Mouse (Mus musculus) lung, postnatal 4 days (tissue): ENCODE measurements around the gene Smad3.

Experiments
- DNase-seq, 2 experiments: peaks; one replicate each; pipeline ENCODE4 v3.0.0; 2021

Gene Smad3

DNA sequence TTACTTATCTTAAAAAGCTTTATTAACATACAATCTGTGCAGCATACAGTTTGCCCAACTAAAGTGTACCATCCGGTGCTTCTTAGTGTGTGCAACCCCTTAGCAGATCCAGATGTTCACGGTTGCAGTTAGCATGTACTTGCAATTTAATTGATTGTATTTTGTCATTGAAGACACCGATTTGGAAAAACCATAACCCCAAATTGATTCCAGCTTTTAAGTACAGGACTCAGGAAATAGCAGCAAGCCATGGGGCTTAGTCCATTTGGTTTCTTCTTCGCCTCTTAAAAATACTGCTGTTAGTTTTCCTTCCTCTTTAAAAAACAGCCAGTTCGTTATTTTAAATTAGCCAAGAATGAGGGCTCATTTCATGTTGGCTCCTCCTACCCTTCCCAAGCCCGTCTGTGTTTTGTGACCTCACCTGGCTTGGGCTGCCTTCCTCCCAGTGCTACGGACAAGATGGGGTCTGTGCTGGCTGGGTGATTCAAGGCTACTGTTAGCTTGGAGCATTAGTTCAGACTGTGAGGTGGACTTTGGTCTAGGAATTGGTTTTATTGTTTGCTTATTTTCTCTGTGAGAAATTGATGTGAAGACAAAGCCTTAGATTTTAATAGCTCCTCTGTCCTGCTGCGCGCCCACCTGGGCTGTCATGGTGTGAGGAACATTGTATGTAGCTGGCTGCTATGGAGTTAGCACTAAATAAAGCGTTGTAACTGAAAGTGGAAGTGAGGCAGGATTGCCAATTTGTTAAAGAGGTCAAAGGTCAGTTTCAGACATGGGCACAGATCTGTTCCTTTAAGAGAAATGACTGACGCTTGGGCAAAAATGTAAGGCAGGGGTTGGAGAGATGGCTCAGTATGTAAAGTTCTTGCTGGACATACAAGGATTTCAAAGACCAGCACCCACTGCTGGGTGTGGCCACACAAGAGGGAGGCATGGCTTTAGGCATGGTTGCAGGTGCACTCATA lies 143.5 kb downstream of the Smad3 start:
- no peak for DNase-seq

DNA sequence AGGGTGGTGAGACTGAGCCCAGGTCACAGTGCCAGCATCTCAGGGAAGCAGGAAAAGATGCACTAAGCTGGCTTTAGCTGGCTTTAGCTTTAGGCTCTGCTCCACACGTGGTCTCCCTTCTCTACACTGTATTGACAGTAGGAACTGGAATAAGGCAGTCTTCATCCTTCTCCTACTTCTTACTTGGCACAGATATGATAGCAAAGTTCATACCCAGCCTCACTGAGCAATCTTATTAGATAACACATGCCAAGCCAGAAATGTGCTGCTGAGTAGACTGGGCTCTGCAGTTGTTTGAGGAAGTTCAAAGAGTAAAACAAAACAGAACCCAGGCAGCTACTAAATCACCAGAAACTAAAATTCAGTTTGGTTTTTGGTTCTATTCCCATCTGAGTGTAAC lies 144.2 kb downstream of the Smad3 start:
- no peak for DNase-seq

DNA sequence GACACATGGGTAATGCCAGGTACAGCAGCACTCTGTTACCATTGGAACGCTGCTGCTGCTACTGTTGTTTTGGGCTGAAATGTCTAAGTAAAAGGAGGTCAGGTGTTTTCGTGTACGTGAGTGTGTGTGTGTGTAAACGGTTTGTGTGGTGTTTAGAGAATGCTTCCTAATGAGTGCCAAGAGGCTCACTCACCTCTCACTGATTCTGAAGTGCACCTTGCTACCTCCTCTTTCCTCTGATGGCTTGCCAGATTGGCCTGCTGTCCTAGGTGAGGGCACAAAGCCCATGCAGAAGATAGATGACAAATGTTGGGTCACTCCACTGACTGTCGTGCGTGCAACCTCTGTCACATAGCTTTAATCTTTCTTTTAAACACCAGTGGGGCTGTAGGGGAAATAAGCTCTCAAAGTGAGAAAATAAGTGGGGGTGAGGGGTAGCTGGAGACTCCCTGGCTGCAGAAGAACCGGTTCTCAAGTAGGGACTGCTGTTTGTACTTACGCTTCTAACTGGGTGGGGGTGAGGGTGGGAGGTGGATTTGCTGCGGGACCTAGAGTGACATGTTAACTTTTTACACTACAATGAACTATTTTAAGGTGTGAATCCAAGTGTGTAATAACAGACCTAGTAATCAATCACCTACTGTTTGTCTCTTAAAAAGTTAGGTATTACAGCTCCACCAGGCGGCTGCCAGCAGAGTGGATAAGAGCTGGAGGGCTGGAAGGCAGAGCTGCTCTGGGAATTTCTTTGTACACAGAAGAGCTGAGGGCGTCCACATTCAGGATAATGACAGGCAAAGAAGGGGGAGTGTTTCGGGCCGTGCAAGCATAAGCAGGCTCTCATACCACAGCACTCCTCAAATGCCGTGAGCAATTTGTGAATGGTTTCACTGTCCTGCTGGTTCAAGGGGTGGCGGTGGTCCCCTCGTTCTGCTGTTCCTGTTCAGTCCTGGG lies 145.0 kb downstream of the Smad3 start:
- peak; percentile 35 to 44 for DNase-seq

DNA sequence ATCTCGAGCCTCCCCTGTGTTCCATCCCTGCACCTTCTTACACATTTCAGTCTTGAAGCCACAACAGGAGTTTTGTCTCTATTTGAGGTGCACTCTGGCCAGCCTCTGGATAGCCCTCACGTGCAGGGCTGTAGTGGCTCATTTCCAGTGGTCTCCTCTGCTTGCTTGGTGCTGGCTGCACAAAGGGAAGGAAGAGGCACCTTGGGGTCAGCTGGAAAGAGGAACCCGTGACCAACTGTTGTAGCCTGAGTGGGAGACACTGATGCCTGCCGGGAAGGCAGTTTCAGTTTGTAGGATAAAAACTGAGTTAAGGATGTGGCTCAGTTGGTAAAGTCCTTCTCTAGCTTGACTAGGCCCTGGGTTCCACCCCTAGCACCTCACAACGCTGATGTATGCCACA lies 145.8 kb downstream of the Smad3 start:
- peak in 1 of 2 experiments; percentile 37 for DNase-seq

DNA sequence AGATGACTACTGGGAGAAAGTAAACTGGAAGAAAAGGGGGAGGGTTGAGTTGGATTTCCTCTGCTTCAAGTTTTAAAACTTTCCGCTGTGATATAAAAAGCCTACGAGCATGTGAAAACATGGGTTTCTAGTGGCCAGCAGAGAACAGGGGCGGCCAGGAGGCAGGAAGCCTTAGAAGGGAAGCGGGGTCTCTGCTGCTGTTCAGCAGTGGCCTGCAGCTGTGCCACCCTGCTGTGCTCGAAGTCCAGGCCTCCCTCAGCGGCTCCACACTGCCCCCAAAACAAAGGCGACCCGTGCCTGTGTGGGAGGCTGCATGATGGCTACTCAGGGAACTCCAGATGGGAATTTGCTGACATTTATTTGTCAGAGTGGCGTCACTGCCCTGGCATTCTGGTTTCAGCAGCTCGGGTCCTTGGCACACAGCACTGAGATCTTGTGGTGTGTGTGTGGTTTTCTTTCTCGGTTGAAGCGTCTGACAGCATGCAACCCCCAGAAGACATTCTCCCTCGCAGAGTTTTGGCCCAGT lies 146.9 kb downstream of the Smad3 start:
- DNase-seq = peak; percentile 50 to 72

DNA sequence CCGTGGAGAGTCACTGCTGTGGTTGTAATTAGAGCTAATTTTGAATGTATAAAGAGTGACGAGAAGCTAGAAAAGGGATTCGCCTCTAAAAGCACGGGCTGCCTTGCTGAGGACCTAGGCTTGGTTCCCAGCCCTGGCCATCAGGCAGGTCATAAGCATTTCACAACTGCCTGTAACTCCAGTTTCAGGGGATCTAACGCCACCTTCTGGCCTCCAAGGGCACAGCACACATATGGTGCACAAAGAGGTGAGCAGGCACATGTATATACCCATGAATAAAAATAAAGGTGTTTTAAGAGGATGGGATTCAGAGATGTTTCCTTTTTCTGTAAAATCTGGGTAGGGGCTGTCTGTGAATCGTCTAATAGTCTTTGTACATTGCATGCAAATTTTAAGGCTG lies 147.6 kb downstream of the Smad3 start:
- DNase-seq = no peak

DNA sequence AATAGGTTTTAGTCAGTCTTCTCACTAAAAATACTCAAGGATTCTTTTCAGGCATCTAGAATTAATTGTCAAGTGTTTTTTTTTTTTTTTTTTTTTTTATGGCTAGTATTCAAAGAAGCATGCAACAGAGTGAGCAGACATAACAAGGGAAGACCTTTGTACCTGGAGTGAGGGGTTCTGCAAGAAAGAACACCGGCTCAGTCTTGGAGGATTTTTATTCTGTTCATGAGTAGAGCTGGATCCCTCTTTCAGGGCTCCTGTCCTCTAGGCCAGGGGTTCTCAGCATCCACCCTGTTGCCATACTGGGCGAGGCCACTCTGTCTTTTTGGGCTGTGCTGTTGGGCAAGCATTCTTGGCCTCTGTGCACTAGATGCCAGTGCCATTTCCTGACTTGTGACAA lies 148.0 kb downstream of the Smad3 start:
- no peak for DNase-seq

DNA sequence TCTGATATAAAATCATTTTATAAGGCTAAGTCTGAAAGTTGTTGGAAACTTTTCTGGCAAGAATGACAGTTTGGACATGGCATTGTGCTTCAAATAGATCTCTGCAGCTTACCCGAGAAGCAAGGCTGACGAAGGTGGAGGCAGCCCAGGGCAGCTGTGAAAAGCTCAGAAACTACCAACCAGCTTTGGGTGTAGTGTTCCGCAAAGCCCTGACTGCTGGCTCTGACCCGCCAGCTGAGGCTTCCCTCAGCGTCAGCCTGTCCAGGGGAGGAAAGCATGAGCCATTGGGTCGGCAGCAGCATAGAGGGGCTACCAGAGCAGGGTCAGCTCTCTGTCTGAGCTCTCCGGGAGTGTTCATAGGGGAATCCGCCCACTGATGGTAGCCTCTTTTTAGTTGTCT lies 148.5 kb downstream of the Smad3 start:
- no peak for DNase-seq

DNA sequence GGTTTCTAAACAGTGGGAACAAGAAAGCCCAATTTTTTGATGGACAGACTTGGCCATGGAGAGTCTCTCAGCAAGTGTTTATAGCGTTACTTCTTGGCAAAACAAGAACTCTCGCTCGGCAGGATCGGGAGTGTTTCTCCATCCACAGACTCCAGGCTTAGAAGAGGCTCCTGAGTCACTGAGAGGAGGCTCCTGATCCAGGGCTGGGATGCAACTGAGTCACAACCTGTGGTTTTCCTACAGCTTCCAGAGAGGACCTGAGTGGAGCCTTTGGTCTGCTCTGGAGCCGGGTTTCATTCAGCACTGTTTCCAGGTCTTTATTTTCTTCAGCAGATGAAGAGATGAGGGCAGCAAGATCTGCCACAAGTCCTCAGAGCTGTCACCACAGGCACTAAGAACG lies 149.8 kb downstream of the Smad3 start:
- DNase-seq = no peak

DNA sequence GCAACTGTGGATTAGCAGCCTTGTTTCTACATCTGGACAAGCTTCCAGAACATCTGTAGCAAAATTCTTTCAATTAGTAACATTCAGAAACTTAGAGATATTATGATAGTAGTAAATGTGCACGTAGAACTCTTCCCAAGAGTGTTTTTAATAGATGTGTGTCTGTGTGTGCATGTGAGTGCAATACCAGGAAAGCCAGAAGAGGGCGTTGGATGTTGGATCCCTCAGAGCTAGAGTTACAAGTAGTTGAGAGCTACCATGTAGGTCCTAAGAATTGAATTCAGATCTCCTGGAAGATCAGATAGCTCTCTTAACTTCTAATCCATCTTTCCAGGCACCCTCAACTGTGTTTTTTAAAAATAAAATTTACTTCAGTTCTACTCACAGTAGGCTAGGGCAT lies 151.2 kb downstream of the Smad3 start:
- DNase-seq = no peak

DNA sequence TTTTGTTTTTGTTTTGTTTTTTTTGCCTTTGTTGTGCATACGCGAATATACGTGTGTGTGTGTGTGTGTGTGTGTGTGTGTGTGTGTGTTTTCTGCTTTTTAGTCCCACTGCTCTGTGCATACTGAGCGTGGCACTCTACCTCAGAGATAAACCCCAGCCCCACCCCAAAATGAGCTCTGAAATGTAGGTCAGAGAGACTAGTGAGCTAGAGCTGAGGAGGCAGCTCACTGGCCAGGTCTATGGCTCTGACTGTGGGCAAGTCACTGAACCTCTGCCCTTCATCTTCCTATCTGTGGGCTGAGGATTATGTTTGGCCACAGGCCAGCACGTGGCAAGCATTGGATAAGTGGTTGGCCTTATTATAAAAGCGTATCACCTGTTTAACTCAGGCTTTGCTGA lies 153.9 kb downstream of the Smad3 start:
- no peak for DNase-seq

DNA sequence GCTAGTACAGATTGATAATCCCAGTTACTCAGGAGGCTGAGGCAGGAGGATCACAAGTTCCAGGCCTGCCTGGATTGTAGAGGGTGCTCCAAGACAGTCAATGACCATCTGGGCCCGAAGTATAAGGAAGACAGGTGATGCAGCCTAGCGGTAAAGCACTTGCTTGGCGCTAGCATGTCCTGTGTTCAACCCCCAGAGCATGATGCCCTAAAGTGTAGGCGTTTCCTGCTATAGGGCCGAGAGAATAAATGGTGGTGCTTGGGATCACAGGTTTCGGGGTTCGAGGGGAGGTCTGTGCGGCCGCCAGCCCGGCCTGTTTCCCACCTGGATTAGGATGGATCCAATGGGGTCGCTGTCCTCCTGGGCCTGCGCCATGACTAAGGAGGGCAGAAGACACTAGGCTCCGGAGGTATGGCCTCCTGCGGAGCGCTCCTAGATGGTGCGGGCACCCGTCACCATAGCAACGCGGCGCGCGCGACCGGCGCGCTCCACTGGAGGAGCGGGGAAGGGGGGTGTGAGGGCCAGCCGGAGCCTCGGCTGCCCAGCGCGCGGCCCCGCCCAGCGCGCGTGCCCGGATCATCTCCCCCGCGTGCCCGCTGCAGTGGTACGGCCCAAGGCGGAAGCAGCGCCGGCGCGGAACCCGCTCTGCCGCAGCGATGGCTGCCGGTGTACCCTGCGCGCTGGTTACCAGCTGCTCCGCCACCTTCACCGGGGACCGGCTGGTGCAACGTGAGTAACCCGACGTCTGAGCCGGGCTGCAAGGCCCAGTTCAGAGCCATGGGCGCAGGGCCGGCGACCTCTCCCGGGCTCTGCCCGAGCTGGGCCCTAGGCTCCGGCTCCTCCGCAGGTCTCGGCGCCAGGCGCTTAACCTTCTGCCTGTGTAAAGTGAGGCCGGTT lies 155.5 kb downstream of the Smad3 start, which contains the start of the genes Iqch and Aagab:
Gene Iqch (minus strand): TSS at position 451 of the 897 bp plus-strand sequence.
Gene Aagab (plus strand): TSS at position 618 of the 897 bp plus-strand sequence.
- DNase-seq = peak; percentile 97 to 98
